Mouse (Mus musculus): ENCODE data around the gene Tmem101. TPM values are rescaled to one million over a fixed set of nuclear protein-coding genes. Genes with fewer than 3 reads are reported as not detected.

Tmem101 gene
- 8.9 and 9.2 TPM in 2 replicates for polyA plus RNA-seq (2012; rRNA removed)
- polyA plus RNA-seq (2014; fragmentation: Nextera tagmentation; extraction: Ambion mirVana): 7.8 and 8.5 TPM in 2 replicates

GRCm38 (mm10) chr11:102156039-102156785 is at the start of gene Tmem101:
Tmem101 (minus strand) TSS chr11:102156404.
- H3K9me3 ChIP-seq (ENCODE audit: control insufficient read depth, low read length): no peaks in the 10 kb centered on the region
- peak within 1 kb of the TSS; percentile 79 for H3K9ac ChIP-seq (replicated peaks)
- DNase-seq (ENCODE audit: low read depth in 3 of 3, low spot score in 3 of 3) (peak; percentile 81 to 84 (median 81)), ATAC-seq (ENCODE audit: insufficient read depth) (peak; percentile 82)
- H3K4me1 ChIP-seq (replicated peaks; ENCODE audit: control insufficient read depth in 2 of 2, insufficient read depth in 2 of 2, low read length in 1 of 2): peaks cover 3 to 4% of the 10 kb centered on the region in 2 experiments; a peak in 3 of 4 replicates
- peak within 1 kb of the TSS; percentile 38; the same call in 1 of the 2 replicates for H3K27ac ChIP-seq
- no peaks in the 10 kb centered on the region; the same call in 1 of the 2 replicates for H3K36me3 ChIP-seq (replicated peaks; ENCODE audit: control insufficient read depth, insufficient read depth, low read depth)
- WGBS (ENCODE audit: insufficient replicate concordance): under 1% methylated on average over 37 of the region's 37 CpGs
- H3K4me2 ChIP-seq (ENCODE audit: low read depth): peak within 1 kb of the TSS; percentile 92
- no peaks in the 10 kb centered on the region for H3K27me3 ChIP-seq (ENCODE audit: control insufficient read depth, insufficient read depth, low read length)
- TF ChIP-seq EP300 (IDR thresholded peaks at IDR 0.05; ENCODE audit: low read depth) (0 out of 2 replicates have a peak, but pooled peaks have one; percentile 39), CTCF (IDR thresholded peaks at IDR 0.05; ENCODE audit: low read depth) (peak; percentile 49)
- peak within 1 kb of the TSS; percentile 85 to 86 for H3K4me3 ChIP-seq (ENCODE audit: insufficient read depth in 1 of 2, low read depth in 2 of 2, low read length in 2 of 2)

- 81% methylated on average over 12 of the region's 12 CpGs for WGBS (ENCODE audit: insufficient replicate concordance)
- H3K4me3 ChIP-seq (ENCODE audit: insufficient read depth in 1 of 2, low read depth in 2 of 2, low read length in 2 of 2): no peak overlapping the region
- H3K9me3 ChIP-seq (ENCODE audit: control insufficient read depth, low read length): no peaks in the 10 kb centered on the region
- no peaks in the 10 kb centered on the region; the same call in 1 of the 2 replicates for H3K36me3 ChIP-seq (replicated peaks; ENCODE audit: control insufficient read depth, insufficient read depth, low read depth)
- ATAC-seq (ENCODE audit: insufficient read depth) (no peak), DNase-seq (ENCODE audit: low read depth in 3 of 3, low spot score in 3 of 3) (no peak)
- no peaks in the 10 kb centered on the region for H3K4me1 ChIP-seq (replicated peaks; ENCODE audit: control insufficient read depth in 2 of 2, insufficient read depth in 2 of 2, low read length in 1 of 2)
- no peak overlapping the region for H3K27ac ChIP-seq
- no peaks in the 10 kb centered on the region for H3K27me3 ChIP-seq (ENCODE audit: control insufficient read depth, insufficient read depth, low read length)
- TF ChIP-seq CTCF (IDR thresholded peaks at IDR 0.05; ENCODE audit: low read depth) (peak; percentile 33), EP300 (IDR thresholded peaks at IDR 0.05; ENCODE audit: low read depth) (no peak)
- no peak overlapping the region for H3K4me2 ChIP-seq (ENCODE audit: low read depth)
- no peak overlapping the region for H3K9ac ChIP-seq (replicated peaks)
Measured at GRCm38 (mm10) chr11:102201408-102201821, 45.2 kb upstream of the Tmem101 start.

- Histone ChIP-seq H3K4me3 (ENCODE audit: insufficient read depth in 1 of 2, low read depth in 2 of 2, low read length in 2 of 2) (no peak overlapping the region), H3K9ac (replicated peaks) (no peak overlapping the region), H3K4me2 (ENCODE audit: low read depth) (no peak overlapping the region), H3K4me1 (replicated peaks; ENCODE audit: control insufficient read depth in 2 of 2, insufficient read depth in 2 of 2, low read length in 1 of 2) (no peaks in the 10 kb centered on the region), H3K36me3 (replicated peaks; ENCODE audit: control insufficient read depth, insufficient read depth, low read depth) (no peaks in the 10 kb centered on the region; the same call in 1 of the 2 replicates), H3K9me3 (ENCODE audit: control insufficient read depth, low read length) (no peaks in the 10 kb centered on the region), H3K27ac (no peak overlapping the region), H3K27me3 (ENCODE audit: control insufficient read depth, insufficient read depth, low read length) (no peaks in the 10 kb centered on the region)
- no peak for DNase-seq (ENCODE audit: low read depth in 3 of 3, low spot score in 3 of 3)
- WGBS (ENCODE audit: insufficient replicate concordance): 74% methylated on average over 9 of the region's 9 CpGs
- no peak for TF ChIP-seq CTCF (IDR thresholded peaks at IDR 0.05; ENCODE audit: low read depth)
- TF ChIP-seq EP300 (IDR thresholded peaks at IDR 0.05; ENCODE audit: low read depth): no peak
- ATAC-seq (ENCODE audit: insufficient read depth): no peak
Measured at GRCm38 (mm10) chr11:102199856-102200255, 43.7 kb upstream of the Tmem101 start.

GRCm38 (mm10) chr11:102198245-102198644 is 42.0 kb upstream of the Tmem101 start:
- H3K4me2 ChIP-seq (ENCODE audit: low read depth): no peak overlapping the region

More at GRCm38 (mm10) chr11:102198245-102198644, 42.0 kb upstream of the Tmem101 start:
- no peaks in the 10 kb centered on the region for H3K4me1 ChIP-seq (replicated peaks; ENCODE audit: control insufficient read depth in 2 of 2, insufficient read depth in 2 of 2, low read length in 1 of 2)
- no peak for DNase-seq (ENCODE audit: low read depth in 3 of 3, low spot score in 3 of 3)
- no peak overlapping the region for H3K9ac ChIP-seq (replicated peaks)
- H3K27me3 ChIP-seq (ENCODE audit: control insufficient read depth, insufficient read depth, low read length): no peaks in the 10 kb centered on the region
- WGBS (ENCODE audit: insufficient replicate concordance): 53% methylated on average over 6 of the region's 6 CpGs
- no peak for ATAC-seq (ENCODE audit: insufficient read depth)
- H3K36me3 ChIP-seq (replicated peaks; ENCODE audit: control insufficient read depth, insufficient read depth, low read depth): no peaks in the 10 kb centered on the region; the same call in 1 of the 2 replicates
- H3K9me3 ChIP-seq (ENCODE audit: control insufficient read depth, low read length): no peaks in the 10 kb centered on the region
- H3K4me3 ChIP-seq (ENCODE audit: insufficient read depth in 1 of 2, low read depth in 2 of 2, low read length in 2 of 2): no peak overlapping the region
- TF ChIP-seq CTCF (IDR thresholded peaks at IDR 0.05; ENCODE audit: low read depth): peak; percentile 60
- TF ChIP-seq EP300 (IDR thresholded peaks at IDR 0.05; ENCODE audit: low read depth): no peak
- no peak overlapping the region for H3K27ac ChIP-seq

Data from liver, embryonic 14.5 days (tissue).